Mouse (Mus musculus) T-helper 17 cell (primary cell): Measurements from ENCODE around the gene Ccl22.

Experiments used
- in situ Hi-C, 2 experiments: fragments of 300-600 bp; cut with MboI, MseI; formaldehyde crosslinking; loops; 1 replicate in 1 of 2; 2 replicates in 1 of 2; pipeline ENCODE4 v1.15.1; 2025; ENCODE audit warnings: high pct_unique_total_duplicates in 2 of 2

The Ccl22 gene

GRCm38 (mm10) chr8:94745476-94746184 is at the start of gene Ccl22:
TSS of gene Ccl22 (plus strand) at chr8:94745590.
- in situ Hi-C loops, result no loop called here

DNA sequence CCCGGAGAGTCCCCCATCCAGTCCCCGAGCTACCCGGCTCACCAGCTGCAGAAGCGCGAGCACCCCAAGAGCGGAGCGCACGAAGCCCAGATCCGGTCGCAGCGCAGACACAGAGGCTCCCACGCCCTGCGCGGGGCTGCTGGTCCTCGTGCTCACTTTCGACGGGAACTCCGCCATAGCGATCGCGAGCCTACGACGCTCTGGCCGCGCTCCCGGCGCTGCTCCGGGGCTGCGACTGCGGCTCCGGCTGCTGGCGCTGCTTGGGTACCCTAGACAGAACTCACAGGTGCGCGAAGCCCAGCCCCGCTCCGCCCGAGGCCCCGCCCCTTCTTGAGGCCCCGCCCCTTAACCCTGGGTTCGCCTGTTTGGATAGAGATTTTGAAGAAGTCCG is 49.4 kb upstream of the Ccl22 start, which contains the start of gene Pllp:
Gene Pllp, minus strand, starts transcription at position 285 of the 391 bp plus-strand sequence.
- in situ Hi-C loops, result loop anchor here in 1 of 2 experiments (10.0 kb wide), 1 partner anchor 361 kb away; no protein-coding TSS in a partner anchor

- in situ Hi-C loops, result loop anchor here in 1 of 2 experiments (10.0 kb wide), 1 partner anchor 362 kb away; no protein-coding TSS in a partner anchor
These were observed 48.8 kb upstream of the Ccl22 start for GRCm38 (mm10) chr8:94696566-94696965.

DNA sequence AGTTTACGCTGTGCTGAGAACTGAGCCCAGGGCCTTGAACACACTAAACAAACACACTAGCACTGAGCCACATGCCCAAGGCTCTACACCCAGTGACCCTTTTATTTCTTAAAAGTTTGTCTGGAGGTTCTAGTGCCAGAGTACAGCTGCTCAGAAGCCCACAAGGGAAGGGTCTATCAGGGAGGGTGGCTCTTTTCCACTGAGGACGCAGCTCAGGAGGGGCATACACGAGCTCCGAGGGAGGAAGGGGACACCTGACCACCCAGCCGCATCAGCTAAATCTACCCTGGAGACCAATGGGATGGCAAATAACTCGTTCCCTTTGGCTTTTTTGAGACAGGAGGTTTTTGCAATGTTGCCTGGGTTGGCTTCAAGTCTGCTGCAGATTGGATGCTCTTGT is 47.4 kb upstream of the Ccl22 start:
- in situ Hi-C loops, result loop anchor here in 1 of 2 experiments (10.0 kb wide), 1 partner anchor 363 kb away; no protein-coding TSS in a partner anchor

DNA sequence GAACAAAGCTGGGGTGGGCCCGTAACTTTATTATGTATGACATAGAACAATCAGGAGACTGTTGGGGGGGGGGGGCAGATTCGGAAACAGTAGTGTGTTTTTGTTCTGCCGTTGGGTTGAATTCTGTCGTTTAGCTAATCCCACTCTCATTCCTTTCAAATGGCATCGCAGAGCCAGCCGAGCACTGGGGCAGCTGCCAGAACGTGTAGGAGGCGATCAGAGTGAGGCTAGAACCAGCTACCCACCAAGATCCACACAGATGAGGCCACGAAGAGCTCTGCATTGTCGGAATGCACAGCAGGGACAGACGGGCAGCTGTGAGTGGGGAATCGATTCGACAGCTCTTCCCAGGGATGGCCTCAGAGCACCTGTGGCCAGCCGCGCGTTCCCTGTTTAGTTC is 46.0 kb upstream of the Ccl22 start:
- in situ Hi-C loops, result loop anchor here in 1 of 2 experiments (10.0 kb wide), 1 partner anchor 365 kb away; no protein-coding TSS in a partner anchor

DNA sequence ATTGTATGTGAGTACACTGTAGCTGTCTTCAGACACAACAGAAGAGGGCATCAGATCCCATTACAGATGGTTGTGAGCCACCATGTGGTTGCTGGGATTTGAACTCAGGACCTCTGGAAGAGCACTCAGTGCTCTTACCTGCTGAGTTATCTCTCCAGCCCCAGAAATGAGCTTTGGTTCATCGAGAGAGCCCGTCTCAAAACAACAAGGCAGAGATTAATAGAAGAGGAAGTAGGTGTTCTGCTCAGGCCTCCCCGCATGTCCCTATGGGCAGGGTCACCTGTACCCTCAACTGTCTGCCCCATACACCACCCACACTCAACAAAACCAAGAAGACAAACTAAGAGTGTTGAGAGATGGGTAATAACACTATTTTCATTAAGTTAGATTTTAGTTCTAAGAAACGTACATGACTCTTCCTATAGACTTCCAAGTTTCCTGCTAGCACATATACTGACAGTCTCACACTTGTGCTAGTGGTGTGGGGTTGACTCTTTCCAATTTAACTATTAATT is 44.9 kb upstream of the Ccl22 start:
- in situ Hi-C loops, result loop anchor here (5.0 to 10.0 kb wide), 3 partner anchors 93 to 104 kb away; no protein-coding TSS in a partner anchor

- in situ Hi-C loops, result loop anchor here (5.0 to 10.0 kb wide), 3 partner anchors 95 to 103 kb away; no protein-coding TSS in a partner anchor
These were observed 43.2 kb upstream of the Ccl22 start for GRCm38 (mm10) chr8:94702156-94702555.

DNA sequence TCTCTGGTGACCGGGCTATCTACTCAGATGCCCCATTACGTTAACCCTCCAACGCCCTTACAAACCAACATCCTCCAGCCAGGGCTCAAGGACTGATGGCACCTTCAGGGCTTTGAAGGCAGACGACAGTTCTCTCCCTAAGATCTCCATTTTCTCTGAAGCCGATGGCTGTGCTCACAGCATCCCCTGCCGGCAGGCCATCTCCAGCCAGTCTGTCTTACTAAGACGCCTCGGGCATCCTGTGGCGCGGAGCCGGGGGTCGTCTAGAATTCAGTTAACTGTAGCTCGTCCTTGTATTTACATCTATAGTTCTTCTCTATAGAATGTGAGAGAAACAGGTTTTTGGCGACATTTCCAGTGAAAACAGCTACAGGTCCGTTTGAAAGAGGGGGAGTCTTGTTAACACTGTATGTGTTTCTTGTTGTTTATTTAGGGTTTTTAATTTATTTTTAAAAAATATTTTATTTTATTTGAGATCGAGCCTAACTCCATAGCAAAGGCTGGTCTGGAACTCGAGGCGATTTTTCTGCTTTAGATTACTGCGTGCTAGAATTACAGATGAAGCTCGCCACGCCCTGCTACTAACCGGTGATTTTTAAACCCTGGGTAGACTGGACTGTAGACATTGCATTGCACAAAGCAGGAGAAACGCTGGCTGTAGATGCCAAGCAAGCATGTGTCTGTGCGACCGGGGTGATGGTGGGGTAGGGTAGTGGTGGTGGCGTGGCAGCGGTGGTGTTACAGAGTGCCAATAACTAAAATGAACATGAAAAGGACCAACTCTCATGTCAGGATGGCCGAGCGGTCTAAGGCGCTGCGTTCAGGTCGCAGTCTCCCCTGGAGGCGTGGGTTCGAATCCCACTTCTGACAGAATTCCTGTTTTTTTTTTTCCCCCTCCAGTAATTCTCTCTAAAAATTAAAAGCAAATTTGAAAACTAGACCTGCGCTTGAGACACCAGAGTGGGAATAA is 42.3 kb upstream of the Ccl22 start:
- in situ Hi-C loops, result loop anchor here (5.0 to 10.0 kb wide), 3 partner anchors 96 to 102 kb away; no protein-coding TSS in a partner anchor

DNA sequence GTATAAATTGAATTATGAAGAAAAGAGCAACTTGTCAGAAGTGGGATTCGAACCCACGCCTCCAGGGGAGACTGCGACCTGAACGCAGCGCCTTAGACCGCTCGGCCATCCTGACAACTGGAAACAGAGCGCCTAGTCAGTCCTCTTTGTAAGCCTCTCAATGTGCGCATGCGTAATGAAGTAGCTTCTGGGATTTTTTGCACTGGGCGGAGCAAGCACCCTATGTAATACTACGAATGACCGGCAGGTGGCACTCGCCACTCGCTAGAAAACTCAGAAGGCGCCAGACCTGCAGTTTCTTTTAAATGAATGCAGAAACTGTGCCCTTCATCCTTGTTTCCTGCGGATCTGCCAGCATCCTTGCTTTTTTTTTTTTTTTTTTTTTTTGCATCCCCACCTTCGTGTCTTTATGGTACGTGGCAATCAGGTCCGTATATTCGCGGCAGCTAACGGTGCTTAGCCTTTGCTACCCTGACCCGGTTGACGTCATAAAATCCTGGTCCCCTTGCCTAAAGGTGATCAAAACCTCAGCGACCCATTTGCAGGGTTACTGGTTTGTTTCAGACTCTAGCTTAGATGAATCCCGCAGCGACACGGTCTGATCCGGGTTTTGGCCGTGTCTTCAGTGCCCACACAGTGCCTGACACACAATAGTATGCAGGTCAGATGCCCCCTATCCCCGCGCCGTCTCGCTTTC is 41.3 kb upstream of the Ccl22 start:
- in situ Hi-C loops, result loop anchor here (5.0 to 10.0 kb wide), 3 partner anchors 97 to 101 kb away; no protein-coding TSS in a partner anchor

DNA sequence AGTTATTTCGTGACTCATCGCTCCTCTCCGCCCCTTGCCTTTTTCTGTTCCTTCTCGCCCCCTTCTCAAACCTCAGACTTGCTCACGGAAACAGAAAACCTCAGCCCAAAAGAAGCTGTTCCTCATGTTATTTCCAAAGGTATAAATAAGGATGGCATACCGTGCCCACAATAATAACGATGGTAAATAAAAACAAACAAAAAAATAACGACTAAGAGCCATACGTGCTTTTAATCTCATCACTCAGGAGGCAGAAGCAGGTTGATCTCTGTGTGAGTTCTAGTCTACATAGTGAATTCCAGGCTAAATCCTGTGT is 40.8 kb upstream of the Ccl22 start:
- in situ Hi-C loops, result loop anchor here (5.0 to 10.0 kb wide), 3 partner anchors 97 to 100 kb away; no protein-coding TSS in a partner anchor

DNA sequence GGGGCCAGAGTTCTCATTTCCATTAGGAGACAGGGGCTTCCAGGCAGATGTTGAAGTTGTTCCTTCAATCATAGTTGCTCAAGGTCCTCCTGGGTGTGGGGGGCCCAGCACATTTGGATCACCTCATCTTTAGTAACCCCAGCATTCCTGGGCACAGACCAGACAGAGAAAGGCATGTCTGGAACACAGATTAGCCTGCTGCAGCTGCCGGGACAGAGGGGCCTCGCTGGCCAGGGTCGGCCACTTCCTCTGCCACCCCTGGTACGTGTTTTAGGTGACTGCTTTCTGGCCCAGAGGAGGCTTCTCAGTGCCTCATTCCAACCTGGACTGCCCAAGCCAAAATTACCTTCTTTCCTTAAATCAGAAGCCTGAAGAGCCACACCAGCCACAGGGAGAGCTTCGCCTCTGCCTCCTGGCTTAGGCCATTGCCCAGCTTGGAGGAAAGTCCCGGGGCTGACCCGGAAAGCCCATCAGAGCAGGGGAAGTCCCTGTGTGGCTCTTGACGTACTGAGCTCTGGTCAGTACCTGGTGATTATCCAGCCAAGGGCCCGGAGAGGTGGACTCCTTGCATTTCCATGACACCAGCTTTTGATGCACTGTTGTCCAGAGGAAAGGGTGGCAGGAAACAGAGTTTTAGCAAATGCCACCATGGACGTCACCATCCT is 39.7 kb upstream of the Ccl22 start:
- in situ Hi-C loops, result loop anchor here in 1 of 2 experiments (5.0 to 10.0 kb wide), 2 partner anchors 99 to 117 kb away; no protein-coding TSS in a partner anchor

DNA sequence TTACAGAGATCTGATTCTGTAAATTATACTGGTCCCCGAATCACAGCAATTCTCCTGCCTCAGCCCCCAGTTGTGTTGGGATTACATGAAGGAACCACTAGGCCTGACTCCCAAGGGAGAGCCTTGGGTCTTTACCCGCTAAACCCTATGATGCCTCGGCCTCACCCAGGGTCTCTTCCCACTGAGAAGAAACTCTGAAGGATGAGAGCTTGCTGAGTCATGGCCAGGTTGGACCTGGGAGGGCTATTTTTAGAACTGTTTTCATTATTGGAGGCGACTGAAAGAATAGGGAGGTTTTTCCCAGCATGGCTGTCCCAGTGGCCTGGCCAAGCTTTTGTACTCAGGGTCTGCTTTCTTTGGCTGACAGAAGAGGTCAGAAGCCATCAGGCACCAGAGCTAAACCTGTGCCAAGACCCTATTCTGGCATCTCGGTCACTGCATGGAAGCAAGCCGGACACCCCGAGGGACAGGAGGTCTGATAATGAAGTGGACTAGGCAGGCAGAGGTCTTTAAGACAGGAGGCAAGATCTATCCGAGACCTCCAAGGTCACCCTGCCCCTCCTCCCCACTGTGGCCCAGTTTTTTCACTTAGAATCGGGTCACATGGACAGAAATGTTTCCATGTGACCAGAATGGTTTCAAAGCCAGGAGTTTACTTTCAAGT is 38.5 kb upstream of the Ccl22 start:
- in situ Hi-C loops, result loop anchor here in 1 of 2 experiments (5.0 to 10.0 kb wide), 2 partner anchors 98 to 115 kb away; no protein-coding TSS in a partner anchor

GRCm38 (mm10) chr8:94710336-94710735 is 35.1 kb upstream of the Ccl22 start:
- in situ Hi-C loops, result no loop called here

DNA sequence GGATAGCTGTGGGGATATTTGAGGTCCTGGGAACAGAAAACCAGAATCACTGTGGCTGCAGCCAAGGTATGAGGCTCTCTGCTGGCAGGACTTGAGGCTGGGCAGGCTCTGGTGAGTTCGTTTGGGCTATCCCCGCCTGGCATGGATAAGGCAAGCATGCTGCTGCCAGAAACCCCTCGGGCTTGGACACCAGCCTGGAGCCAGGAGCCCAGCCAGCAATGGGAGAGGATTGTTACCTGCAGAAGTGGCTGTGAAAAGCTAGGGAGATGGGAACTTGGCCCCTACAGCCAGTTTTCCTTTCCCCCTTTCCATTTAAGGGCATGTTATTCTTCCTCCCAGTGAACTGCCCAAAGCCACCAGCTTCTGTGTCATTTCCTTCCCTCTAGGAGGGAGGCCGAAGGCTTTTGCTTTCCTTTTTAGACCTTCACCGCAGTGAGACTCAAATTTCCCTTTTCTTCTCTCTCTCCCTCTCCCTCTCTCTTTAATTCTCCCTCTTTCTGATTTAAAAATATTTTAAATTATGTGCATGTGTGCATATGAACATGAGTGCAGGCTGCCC is 34.2 kb upstream of the Ccl22 start:
- in situ Hi-C loops, result no loop called here

DNA sequence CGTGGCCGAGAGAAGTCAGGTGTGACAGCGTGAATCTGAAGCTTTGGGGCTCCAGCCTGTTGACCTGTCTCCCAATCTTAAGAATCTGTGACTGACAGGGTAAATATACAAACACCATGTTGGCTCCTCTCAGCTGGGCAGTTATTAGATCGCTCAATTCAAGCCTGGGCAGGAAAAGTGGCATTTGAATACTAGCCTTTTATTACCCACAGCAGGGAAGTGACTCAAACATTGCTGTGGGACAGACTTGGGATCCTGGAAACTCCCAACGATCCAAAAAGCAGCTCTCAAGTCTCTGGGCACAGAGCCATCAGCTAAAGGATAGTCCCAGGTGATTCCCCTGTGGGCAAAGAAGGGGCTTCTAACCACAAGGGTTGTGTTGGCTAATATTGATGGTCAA is 30.8 kb upstream of the Ccl22 start:
- in situ Hi-C loops, result no loop called here

- in situ Hi-C loops, result loop anchor here in 1 of 2 experiments (5.0 kb wide), 1 partner anchor 191 kb away; no protein-coding TSS in a partner anchor
These were observed 29.5 kb upstream of the Ccl22 start for GRCm38 (mm10) chr8:94715871-94716270.

DNA sequence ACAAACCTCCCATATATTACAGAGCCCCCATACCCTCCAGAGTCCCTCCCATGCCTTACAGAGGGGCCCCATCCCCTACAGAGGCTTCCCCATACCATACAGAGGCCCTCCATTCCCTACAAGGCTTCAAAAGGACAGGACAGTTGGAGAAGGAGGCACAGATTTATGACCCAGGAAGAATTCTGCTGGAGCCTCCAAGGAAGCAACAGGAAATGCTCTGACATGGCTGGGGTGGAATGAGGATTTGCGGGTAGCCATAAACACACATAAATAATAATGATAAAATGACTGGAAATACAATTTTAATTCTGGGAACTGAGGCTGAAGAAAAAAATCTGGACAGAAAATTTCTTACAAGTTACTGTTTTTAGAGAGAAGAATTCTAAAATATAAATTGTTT is 28.5 kb upstream of the Ccl22 start:
- in situ Hi-C loops, result loop anchor here in 1 of 2 experiments (5.0 kb wide), 1 partner anchor 190 kb away; no protein-coding TSS in a partner anchor

- in situ Hi-C loops, result no loop called here
These were observed 19.4 kb upstream of the Ccl22 start for GRCm38 (mm10) chr8:94725998-94726397.

- in situ Hi-C loops, result no loop called here
These were observed 16.1 kb upstream of the Ccl22 start for GRCm38 (mm10) chr8:94729301-94729700.
